Mouse (Mus musculus) brain, adult 2 months (tissue): Measurements from ENCODE around the gene Shld2.

Experiments used
- DNase-seq: peaks from one replicate; pipeline ENCODE4 v3.0.0; 2011; ENCODE audit warnings: low read depth, low spot score

Gene Shld2

GRCm38 (mm10) chr14:34221416-34222077 lies 88.7 kb downstream of the Shld2 start:
- DNase-seq = no peak

DNA sequence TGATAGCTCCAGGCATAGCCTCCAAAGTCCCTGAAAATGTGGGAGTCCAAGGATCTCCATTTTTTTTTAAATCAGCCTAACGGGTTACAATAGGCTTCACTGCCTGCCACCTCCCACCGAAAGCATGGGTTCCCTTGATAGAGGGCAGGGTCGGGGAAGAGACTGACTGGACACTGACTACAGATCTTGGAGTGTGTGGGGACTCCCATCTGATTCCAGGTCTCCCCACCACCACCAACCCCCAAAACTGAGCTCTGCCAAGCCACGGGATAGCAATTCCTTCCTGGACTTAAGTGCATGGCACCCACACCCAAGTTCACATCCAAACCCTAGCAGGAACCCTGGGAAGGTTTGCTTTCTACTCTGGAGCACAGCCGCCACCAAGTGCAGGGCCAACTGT lies 89.9 kb downstream of the Shld2 start:
- no peak for DNase-seq

- DNase-seq = no peak
Measured at GRCm38 (mm10) chr14:34219786-34220198, 90.5 kb downstream of the Shld2 start.

DNA sequence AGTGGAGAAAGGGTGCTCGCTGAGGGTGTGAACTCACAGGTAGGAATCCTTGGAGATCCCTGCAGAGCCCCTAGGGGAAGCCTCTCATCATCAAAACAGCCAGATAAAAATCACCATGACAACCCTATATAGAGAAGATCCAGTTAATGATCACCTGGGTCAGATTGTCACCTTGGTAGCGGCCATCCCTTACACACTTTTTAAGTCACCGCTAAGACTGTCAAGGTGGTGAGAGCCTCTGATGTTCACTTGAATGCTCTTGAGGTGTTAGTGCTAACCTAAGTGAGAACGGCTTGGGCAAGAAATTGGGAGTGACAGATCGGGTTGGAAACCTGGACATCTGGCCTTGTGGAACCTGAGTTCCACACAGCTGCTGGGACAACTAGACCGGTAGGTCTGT lies 91.0 kb downstream of the Shld2 start, which contains the start of gene Syt15:
Gene Syt15, plus strand, starts transcription at position 301 of the 400 bp plus-strand sequence.
- no peak for DNase-seq

DNA sequence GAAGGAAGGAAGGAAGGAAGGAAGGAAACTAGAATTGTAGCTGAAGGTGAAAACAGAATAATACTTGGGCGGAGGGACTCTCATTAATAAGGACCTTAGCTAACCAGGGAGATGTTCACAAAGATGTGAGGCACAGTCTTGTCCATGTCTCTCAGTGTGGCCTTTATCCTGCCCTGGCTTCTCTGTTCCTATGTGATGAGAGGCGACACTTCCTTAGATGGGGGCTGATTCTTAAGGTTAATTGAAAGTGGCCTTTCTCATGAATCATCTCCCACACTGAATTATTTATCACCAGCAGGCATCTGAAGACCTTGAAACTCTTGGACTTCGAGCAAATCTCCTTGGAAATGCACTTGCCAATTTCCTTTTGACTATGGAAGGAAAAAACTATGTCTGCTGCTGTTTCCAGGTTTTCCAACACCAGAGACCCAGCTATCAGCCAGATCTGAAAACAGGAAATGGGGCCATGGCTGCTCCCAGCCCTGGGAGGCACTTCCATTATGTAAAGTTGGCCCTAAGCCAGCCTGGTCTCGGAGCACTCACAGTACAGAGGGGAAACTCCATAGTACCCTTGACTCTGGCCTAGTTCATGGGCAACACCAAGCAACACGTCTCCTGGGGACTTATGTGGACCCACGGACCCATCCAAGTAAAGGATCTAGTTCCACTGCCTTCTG lies 94.7 kb downstream of the Shld2 start:
- no peak for DNase-seq

DNA sequence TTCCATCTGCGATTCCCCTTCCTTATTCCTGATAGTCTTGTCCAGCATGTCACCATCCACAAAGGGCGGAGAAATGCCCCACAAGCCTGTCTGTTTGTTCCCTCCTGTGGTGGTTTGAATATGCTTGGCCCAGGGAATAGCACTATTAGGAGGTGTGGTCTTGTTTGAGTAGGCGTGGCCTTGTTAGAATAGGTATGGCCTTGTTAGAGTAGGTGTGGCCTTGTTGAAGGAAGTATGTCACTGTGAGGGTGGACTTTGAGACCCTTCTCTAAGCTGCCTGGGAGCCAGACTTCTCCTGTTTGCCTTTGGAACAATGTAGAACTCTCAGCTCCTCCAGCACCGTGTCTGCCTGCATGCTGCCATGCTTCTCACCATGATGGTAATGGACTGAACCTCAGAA lies 100.4 kb downstream of the Shld2 start:
- DNase-seq = no peak

GRCm38 (mm10) chr14:34209080-34209479 lies 101.2 kb downstream of the Shld2 start:
- no peak for DNase-seq

- DNase-seq = peak; percentile 58
Measured at GRCm38 (mm10) chr14:34208651-34209050, 101.6 kb downstream of the Shld2 start.

- no peak for DNase-seq
Measured at GRCm38 (mm10) chr14:34207996-34208395, 102.3 kb downstream of the Shld2 start.

GRCm38 (mm10) chr14:34201231-34202035 lies 108.9 kb downstream of the Shld2 start, which contains the start of gene Gprin2:
TSS of gene Gprin2 (minus strand) at chr14:34201653.
- DNase-seq = peak; percentile 47

DNA sequence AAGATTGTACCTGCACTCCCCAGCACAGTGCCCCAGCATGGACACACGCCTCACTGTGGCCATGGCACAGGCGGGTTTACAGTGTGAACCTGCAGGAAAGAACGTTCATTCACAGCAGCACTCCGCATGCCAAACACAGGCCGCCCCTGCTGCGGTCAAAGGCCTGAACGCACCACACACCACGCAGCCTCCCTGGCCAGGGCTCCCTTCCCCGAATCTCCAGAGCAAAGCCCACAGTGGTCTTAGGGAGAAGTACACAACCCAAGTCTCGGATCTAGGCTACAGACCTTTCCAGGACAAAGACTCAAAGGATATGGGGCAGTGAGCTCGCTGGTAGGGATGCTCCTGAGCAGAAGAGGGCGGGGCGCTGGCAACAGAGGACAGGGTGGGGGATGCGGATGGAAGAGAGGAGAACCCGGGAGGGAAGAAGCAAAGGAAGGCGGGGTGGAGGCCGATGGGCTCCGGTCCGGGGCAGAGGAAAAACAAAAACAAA lies 109.5 kb downstream of the Shld2 start:
- DNase-seq = peak; percentile 61

- DNase-seq = no peak
Measured at GRCm38 (mm10) chr14:34196706-34197105, 113.6 kb downstream of the Shld2 start.

GRCm38 (mm10) chr14:34195466-34195865 lies 114.8 kb downstream of the Shld2 start:
- no peak for DNase-seq

DNA sequence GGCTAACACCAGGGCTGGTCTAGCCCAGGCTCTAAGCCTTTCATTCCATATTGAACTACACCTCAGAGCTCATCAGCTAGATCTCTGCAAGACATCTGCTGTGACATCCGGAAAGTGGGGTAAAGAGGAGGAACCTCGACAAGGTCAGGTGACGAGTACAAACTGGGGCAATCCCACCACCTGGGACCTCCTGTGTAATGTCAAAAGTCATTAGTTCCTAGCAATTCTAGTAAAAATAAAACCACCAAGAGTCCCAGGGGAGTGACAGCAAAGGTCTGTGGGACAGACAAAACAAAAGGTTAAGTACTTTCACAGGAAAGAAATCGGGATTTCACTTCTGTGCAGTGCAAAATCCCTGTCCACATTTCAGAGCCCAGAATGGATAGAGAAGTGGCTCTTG lies 116.4 kb downstream of the Shld2 start:
- DNase-seq = no peak

DNA sequence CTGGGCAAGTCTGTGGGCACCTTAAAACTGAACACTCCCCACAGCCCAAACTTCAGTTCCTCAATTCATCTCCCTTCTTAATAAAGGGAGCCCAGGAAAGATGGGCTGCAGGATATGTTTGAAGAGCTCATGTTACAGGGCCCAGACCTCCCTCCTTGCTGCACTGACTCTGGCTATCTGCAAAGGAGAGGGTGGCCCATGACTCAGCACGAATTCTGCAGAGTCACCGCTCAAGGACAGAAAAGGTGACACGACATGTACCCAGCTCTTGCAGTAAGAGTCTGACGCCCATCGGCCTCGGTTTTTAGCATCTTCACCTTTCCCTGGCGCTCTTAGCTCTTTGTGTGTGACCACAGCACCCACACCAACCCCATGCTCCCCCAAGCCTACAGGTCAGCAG lies 119.9 kb downstream of the Shld2 start:
- peak; percentile 14 for DNase-seq

DNA sequence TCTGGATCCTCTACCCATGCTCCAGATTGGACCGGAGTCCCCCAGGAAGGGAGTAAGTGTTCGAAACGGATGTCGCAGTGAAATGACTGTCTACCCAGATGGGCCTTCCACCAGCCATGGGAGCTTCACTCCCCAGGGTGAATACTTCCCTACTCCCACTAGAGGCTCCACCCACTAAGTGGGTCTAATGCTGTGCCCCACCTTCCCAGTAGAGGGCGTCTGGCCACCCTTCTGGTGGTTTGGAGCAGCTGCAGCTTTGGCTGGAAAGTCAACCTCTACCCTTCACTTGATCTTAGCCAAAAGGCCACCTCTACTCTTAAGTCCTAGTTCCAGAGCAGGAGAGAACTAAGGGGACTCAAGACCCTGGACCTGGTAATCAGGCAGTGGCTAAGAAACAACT lies 121.7 kb downstream of the Shld2 start:
- DNase-seq = peak; percentile 37
